Mouse (Mus musculus): ENCODE results near the gene Scfd2.

DNA sequence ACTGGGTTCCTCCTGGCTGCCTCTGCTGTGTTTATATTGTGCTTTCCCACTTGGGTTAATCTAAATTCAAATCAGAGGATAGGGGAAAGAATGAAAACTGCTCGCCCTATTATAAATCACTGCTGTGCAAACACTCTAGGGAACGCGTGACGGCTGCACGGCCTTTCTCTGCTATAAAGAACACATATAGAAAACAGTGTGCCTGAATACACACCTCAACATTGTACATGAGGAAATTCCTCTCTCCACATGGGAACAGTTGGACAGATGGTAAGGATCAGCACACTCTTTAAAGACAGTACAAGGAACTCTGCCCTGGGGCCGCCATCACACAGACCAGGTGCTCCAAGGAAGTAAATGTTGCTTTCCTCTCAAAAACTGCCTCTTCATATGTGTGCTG, 166.2 kb downstream of the Scfd2 start:
- TF ChIP-seq TAL1 (IDR thresholded peaks at IDR 0.05; ENCODE audit: low read length) (no peak), GATA1 (IDR thresholded peaks at IDR 0.05; ENCODE audit: low read length) (no peak)

Data from erythroblast, embryonic 14.5 days (primary cell).